Mouse (Mus musculus): Measurements from ENCODE around the gene Trappc13. TPM values are rescaled to one million over a fixed set of nuclear protein-coding genes. Genes with fewer than 3 reads are reported as not detected.

The Trappc13 gene
- polyA plus RNA-seq, 1 experiment from 2014 or later: 57.6 TPM

DNA sequence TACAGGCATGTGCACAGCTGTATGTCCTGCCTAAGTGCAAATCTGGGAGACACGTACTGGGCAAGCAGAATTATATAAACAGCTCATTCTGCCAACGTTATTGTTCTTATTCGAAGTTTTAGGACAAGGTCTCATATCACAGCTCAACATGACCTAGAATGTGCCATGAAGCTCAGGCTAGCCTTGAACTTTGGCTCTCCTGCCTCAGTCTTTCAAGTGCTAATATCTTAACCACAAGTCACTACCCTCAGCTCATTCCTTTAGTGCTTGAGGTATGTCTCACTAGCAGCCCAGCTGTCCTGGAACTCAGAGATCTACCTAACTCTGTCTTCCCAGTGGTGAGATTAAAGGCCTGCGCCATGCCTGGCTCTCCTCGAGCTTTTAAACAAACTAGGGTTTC is 6.6 kb downstream of the Trappc13 start:
- no peak overlapping the region for H3K4me3 ChIP-seq (replicated peaks; ENCODE audit: low read length)
- ATAC-seq (ENCODE audit: low FRiP score) (no peak), DNase-seq (ENCODE audit: low spot score) (no peak)
- H3K4me2 ChIP-seq (replicated peaks): no peak overlapping the region
- no peak overlapping the region for H3K9ac ChIP-seq
- H3K9me3 ChIP-seq (ENCODE audit: control insufficient read depth, low read length): peaks cover 6% of the 10 kb centered on the region
- no peaks in the 10 kb centered on the region for H3K27me3 ChIP-seq (ENCODE audit: control insufficient read depth, insufficient read depth, low read length)
- H3K27ac ChIP-seq: no peak overlapping the region
- H3K36me3 ChIP-seq (replicated peaks; ENCODE audit: control insufficient read depth, insufficient read depth): peaks cover 23% of the 10 kb centered on the region
- WGBS: 93% methylated on average over 5 of the region's 5 CpGs
- H3K4me1 ChIP-seq (replicated peaks; ENCODE audit: control insufficient read depth, insufficient read depth, low read length): peaks cover 4% of the 10 kb centered on the region

DNA sequence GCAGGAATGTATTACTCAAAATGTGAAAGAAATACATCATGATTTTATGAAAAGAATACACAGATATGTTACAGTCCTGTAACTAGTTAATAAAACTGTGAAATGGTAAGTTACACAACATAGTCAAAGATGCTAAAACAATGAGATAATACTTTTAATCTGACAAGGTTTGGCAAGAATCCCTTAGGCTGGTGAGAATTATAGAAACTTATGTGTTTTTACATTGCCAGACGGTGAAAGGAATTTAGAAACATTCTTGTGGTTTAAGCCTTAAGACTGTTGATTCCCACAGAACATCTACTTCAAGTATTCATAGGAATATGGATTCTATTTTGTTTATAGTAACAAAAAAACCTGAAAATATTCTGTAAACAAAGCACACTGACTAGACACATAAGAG is 22.6 kb downstream of the Trappc13 start:
- no peak overlapping the region for H3K27ac ChIP-seq
- H3K9me3 ChIP-seq (ENCODE audit: control insufficient read depth, low read length): no peaks in the 10 kb centered on the region
- no peak overlapping the region for H3K4me2 ChIP-seq (replicated peaks)
- H3K4me1 ChIP-seq (replicated peaks; ENCODE audit: control insufficient read depth, insufficient read depth, low read length): no peaks in the 10 kb centered on the region
- 92% methylated on average over 1 of the region's 1 CpGs for WGBS
- H3K27me3 ChIP-seq (ENCODE audit: control insufficient read depth, insufficient read depth, low read length): no peaks in the 10 kb centered on the region
- H3K36me3 ChIP-seq (replicated peaks; ENCODE audit: control insufficient read depth, insufficient read depth): peaks cover 66% of the 10 kb centered on the region
- H3K4me3 ChIP-seq (replicated peaks; ENCODE audit: low read length): no peak overlapping the region
- ATAC-seq (ENCODE audit: low FRiP score) (no peak), DNase-seq (ENCODE audit: low spot score) (no peak)
- H3K9ac ChIP-seq: no peak overlapping the region

DNA sequence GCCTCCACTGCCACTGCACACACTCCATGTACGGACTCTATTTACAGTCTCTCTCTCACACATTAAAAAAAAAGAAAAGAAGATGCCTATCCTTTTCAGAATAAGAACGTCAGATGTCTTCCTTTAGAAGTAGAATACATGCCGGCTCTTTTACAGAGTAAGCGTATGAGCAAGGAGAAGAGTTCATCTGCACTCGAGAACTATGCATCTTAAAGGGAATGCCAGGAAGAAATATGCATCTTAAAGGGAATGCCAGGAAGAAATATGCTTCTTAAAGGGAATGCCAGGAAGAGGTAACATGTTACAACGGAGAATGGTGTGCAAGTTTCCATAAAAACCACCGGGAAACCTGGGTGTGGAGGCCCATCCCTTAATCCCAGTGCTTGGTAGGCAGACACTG is 23.2 kb downstream of the Trappc13 start:
- 93% methylated on average over 7 of the region's 7 CpGs for WGBS
- Histone ChIP-seq H3K27me3 (ENCODE audit: control insufficient read depth, insufficient read depth, low read length) (no peaks in the 10 kb centered on the region), H3K4me3 (replicated peaks; ENCODE audit: low read length) (no peak overlapping the region), H3K27ac (no peak overlapping the region), H3K9ac (no peak overlapping the region), H3K36me3 (replicated peaks; ENCODE audit: control insufficient read depth, insufficient read depth) (peaks cover 64% of the 10 kb centered on the region), H3K4me2 (replicated peaks) (no peak overlapping the region), H3K9me3 (ENCODE audit: control insufficient read depth, low read length) (no peaks in the 10 kb centered on the region), H3K4me1 (replicated peaks; ENCODE audit: control insufficient read depth, insufficient read depth, low read length) (no peaks in the 10 kb centered on the region)
- ATAC-seq (ENCODE audit: low FRiP score) (no peak), DNase-seq (ENCODE audit: low spot score) (no peak)

DNA sequence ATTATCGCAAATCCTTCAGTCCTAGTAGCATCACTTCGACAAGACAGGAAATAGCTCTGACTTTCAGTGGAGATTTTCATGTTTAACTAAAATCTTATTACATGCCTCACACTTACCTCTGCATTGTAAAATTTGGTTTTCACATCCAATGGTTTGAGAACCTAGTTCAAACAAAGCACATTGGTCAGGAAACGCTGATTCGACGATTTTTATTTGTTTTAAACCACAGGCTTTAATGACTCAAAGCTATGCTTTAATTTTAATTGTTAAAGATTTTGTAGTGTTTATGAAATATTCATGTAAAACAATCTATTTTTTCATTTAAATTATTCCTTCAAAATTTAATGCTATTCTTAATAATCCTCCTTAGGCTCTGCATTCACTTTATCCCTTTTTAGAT is 24.1 kb downstream of the Trappc13 start:
- no peaks in the 10 kb centered on the region for H3K27me3 ChIP-seq (ENCODE audit: control insufficient read depth, insufficient read depth, low read length)
- no peak overlapping the region for H3K4me3 ChIP-seq (replicated peaks; ENCODE audit: low read length)
- no peak overlapping the region for H3K9ac ChIP-seq
- no peaks in the 10 kb centered on the region for H3K4me1 ChIP-seq (replicated peaks; ENCODE audit: control insufficient read depth, insufficient read depth, low read length)
- WGBS: over 99% methylated on average over 5 of the region's 5 CpGs
- no peak for DNase-seq (ENCODE audit: low spot score)
- ATAC-seq (ENCODE audit: low FRiP score): no peak
- H3K4me2 ChIP-seq (replicated peaks): no peak overlapping the region
- no peak overlapping the region for H3K27ac ChIP-seq
- peaks cover 63% of the 10 kb centered on the region for H3K36me3 ChIP-seq (replicated peaks; ENCODE audit: control insufficient read depth, insufficient read depth)
- no peaks in the 10 kb centered on the region for H3K9me3 ChIP-seq (ENCODE audit: control insufficient read depth, low read length)

DNA sequence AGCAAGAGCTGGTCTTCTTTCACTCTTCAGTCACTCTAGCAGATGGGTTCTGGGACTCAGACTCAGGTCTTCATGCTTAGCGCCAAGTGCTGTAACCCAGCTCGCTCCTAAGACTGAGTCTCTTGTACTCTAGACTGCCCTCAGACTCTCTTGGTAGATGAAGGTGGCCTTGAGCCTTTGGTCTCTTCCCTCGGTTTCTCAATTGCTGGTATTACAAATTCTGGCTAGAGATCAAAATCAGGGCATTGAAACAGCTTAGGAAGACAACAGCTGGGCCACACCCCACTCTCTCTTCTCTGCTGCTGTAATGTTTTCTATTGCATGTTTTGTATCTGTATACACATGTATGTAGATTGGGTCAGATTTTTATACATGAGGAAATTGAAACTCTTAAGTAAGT is 32.6 kb downstream of the Trappc13 start:
- H3K4me1 ChIP-seq (replicated peaks; ENCODE audit: control insufficient read depth, insufficient read depth, low read length): no peaks in the 10 kb centered on the region
- ATAC-seq (ENCODE audit: low FRiP score): no peak
- no peak overlapping the region for H3K4me2 ChIP-seq (replicated peaks)
- 97% methylated on average over 3 of the region's 3 CpGs for WGBS
- H3K9ac ChIP-seq: no peak overlapping the region
- no peak overlapping the region for H3K27ac ChIP-seq
- no peaks in the 10 kb centered on the region for H3K9me3 ChIP-seq (ENCODE audit: control insufficient read depth, low read length)
- no peak for DNase-seq (ENCODE audit: low spot score)
- H3K27me3 ChIP-seq (ENCODE audit: control insufficient read depth, insufficient read depth, low read length): no peaks in the 10 kb centered on the region
- H3K36me3 ChIP-seq (replicated peaks; ENCODE audit: control insufficient read depth, insufficient read depth): peaks cover 91% of the 10 kb centered on the region
- no peak overlapping the region for H3K4me3 ChIP-seq (replicated peaks; ENCODE audit: low read length)

DNA sequence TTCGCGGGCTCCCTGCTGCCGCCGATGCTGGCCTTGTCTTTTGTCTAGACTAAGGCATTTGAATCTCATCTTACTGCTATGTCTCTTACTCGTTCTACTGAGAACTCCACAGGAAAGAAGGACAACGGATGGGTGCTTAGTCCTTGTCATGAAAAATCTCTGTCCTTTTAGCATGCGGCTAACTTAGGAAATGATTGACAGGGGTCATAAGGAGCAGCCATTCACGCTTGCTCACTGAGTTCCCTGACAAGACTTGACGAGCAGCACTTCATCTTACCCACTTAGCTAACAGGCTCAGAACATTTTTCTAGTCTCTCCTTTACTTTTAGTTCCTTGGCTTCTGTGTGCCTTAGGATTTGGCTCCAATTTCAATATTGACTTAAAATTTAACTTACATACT is 33.4 kb downstream of the Trappc13 start:
- no peak overlapping the region for H3K27ac ChIP-seq
- DNase-seq (ENCODE audit: low spot score) (no peak), ATAC-seq (ENCODE audit: low FRiP score) (no peak)
- no peaks in the 10 kb centered on the region for H3K27me3 ChIP-seq (ENCODE audit: control insufficient read depth, insufficient read depth, low read length)
- H3K36me3 ChIP-seq (replicated peaks; ENCODE audit: control insufficient read depth, insufficient read depth): peaks cover 95% of the 10 kb centered on the region
- 67% methylated on average over 9 of the region's 9 CpGs for WGBS
- no peak overlapping the region for H3K9ac ChIP-seq
- H3K4me1 ChIP-seq (replicated peaks; ENCODE audit: control insufficient read depth, insufficient read depth, low read length): no peaks in the 10 kb centered on the region
- no peaks in the 10 kb centered on the region for H3K9me3 ChIP-seq (ENCODE audit: control insufficient read depth, low read length)
- no peak overlapping the region for H3K4me3 ChIP-seq (replicated peaks; ENCODE audit: low read length)
- H3K4me2 ChIP-seq (replicated peaks): no peak overlapping the region

DNA sequence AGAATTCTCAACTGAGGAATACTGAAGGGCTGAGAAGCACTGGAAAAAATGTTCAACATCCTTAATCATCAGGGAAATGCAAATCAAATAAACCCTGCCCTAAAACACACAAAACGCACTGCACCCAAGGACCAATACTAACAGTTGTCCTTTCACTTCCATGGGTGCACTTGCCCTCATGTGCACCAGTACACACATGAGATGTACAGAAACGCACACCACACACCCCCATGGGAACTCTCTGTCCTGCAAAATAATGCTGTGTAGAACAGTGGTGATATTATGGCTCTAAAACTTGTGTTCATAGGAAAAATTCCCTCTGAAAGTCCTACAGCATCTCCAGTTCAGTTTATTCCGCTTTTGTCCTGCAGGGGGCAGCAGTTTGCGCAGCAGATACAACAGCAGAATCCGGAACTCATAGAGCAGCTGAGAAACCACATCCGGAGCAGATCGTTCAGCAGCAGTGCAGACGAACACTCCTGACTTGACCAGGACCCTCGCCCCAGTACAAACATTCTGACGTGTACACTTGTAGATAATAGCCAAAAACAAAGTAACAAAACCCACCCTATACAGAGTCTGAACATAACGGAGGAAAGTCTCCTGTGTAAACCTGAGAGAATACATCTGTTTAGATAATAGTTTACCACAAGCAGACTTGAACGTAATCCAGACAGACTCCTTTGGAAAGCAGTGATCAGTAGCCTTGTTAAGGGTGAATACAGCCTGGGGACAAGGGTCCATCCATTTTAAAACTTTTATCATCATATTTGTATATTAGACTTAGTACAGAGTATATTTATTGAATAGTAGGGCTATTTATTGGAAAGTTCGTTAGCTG is 38.7 kb downstream of the Trappc13 start:
- Histone ChIP-seq H3K27ac (no peak overlapping the region), H3K9ac (no peak overlapping the region), H3K36me3 (replicated peaks; ENCODE audit: control insufficient read depth, insufficient read depth) (peaks cover 88% of the 10 kb centered on the region), H3K4me1 (replicated peaks; ENCODE audit: control insufficient read depth, insufficient read depth, low read length) (no peaks in the 10 kb centered on the region), H3K27me3 (ENCODE audit: control insufficient read depth, insufficient read depth, low read length) (no peaks in the 10 kb centered on the region), H3K4me2 (replicated peaks) (no peak overlapping the region), H3K9me3 (ENCODE audit: control insufficient read depth, low read length) (no peaks in the 10 kb centered on the region), H3K4me3 (replicated peaks; ENCODE audit: low read length) (no peak overlapping the region)
- ATAC-seq (ENCODE audit: low FRiP score) (peak; percentile 27; the same call in 1 of the 2 replicates), DNase-seq (ENCODE audit: low spot score) (peak; percentile 85)
- WGBS: 43% methylated on average over 13 of the region's 13 CpGs

DNA sequence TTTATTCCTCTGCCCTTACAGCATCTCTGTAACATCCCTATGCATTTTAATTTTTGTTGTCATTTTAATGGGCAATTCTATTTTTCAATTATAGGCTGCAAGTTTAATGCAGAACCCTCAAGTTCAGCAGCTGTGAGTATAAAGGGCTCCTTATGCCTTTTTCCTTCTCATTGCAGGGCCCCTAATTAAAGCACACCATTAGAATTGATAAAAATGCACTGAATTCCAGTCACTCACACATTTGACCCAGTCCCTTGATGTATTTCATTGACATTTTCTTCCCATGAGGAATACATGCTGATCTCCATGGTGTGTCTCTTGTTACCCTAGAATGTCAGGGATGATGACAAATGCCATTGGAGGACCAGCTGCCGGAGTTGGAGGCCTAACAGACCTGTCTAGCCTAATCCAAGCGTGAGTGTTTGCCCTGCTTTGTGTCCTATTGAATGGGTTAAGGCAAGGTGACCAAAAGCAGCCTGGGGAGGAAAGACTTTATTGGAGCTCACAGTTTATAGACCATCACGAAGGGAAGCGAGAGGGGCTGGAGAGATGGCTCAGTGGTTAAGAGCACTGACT is 43.7 kb downstream of the Trappc13 start:
- DNase-seq (ENCODE audit: low spot score): no peak

DNA sequence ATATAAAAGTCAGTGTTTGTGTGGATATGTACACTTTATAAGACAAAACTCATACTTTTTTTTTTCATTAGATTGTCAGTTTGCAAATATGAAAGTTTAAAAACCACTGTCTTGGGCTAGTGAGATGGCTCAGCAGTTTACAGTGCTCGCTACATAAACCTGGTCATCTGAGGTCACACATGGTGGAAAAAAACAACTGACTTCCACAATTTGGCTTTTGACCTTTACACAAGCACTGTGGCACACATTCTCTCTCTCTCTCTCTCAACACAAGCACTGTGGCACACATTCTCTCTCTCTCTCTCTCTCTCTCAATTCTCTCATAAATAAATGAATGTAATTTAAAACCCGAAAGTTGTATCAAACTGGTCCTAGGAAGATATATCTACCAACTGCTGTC is 45.7 kb downstream of the Trappc13 start:
- H3K4me2 ChIP-seq (replicated peaks): no peak overlapping the region

More for the DNA sequence above, 43.7 kb downstream of the Trappc13 start:
- Histone ChIP-seq H3K4me2 (replicated peaks) (no peak overlapping the region), H3K4me1 (replicated peaks; ENCODE audit: control insufficient read depth, insufficient read depth, low read length) (no peaks in the 10 kb centered on the region), H3K27ac (no peak overlapping the region), H3K9me3 (ENCODE audit: control insufficient read depth, low read length) (no peaks in the 10 kb centered on the region), H3K36me3 (replicated peaks; ENCODE audit: control insufficient read depth, insufficient read depth) (peaks cover 86% of the 10 kb centered on the region), H3K4me3 (replicated peaks; ENCODE audit: low read length) (no peak overlapping the region), H3K9ac (no peak overlapping the region), H3K27me3 (ENCODE audit: control insufficient read depth, insufficient read depth, low read length) (no peaks in the 10 kb centered on the region)
- ATAC-seq (ENCODE audit: low FRiP score): no peak
- WGBS: 65% methylated on average over 4 of the region's 4 CpGs

More for the DNA sequence above, 45.7 kb downstream of the Trappc13 start:
- Histone ChIP-seq H3K27ac (no peak overlapping the region), H3K4me1 (replicated peaks; ENCODE audit: control insufficient read depth, insufficient read depth, low read length) (no peaks in the 10 kb centered on the region), H3K27me3 (ENCODE audit: control insufficient read depth, insufficient read depth, low read length) (no peaks in the 10 kb centered on the region), H3K9ac (no peak overlapping the region), H3K9me3 (ENCODE audit: control insufficient read depth, low read length) (no peaks in the 10 kb centered on the region), H3K4me3 (replicated peaks; ENCODE audit: low read length) (no peak overlapping the region), H3K36me3 (replicated peaks; ENCODE audit: control insufficient read depth, insufficient read depth) (peaks cover 92% of the 10 kb centered on the region)
- DNase-seq (ENCODE audit: low spot score) (no peak), ATAC-seq (ENCODE audit: low FRiP score) (no peak)
- 90% methylated on average over 2 of the region's 2 CpGs for WGBS
